Mouse (Mus musculus) adrenal gland, adult 18-20 months (tissue): ENCODE results near the gene Gm28043. TPM values are rescaled to one million over a fixed set of nuclear protein-coding genes. Genes with fewer than 3 reads are reported as not detected.

ENCODE experiments used
- DNase-seq, 2 experiments: peaks; one replicate each; pipeline ENCODE4 v3.0.0; 2021 to 2022; ENCODE audit warnings: low spot score in 2 of 2
- microRNA-seq, 2 experiments: library from miRNA; unstranded; fragments of <30 nt; microRNA quantifications; one replicate each; pipeline ENCODE4 v1.2.0; 2021; ENCODE audit warnings: borderline number of aligned reads in 2 of 2
- total RNA-seq, 2 experiments: library from RNA; stranded (reverse); gene quantifications; 1 replicate in 1 of 2; 2 replicates in 1 of 2; pipeline ENCODE4 v1.2.3; 2021

Gm28043 gene
- total RNA-seq, 2 experiments from 2014 or later = 2.3 to 3.0 TPM

DNA sequence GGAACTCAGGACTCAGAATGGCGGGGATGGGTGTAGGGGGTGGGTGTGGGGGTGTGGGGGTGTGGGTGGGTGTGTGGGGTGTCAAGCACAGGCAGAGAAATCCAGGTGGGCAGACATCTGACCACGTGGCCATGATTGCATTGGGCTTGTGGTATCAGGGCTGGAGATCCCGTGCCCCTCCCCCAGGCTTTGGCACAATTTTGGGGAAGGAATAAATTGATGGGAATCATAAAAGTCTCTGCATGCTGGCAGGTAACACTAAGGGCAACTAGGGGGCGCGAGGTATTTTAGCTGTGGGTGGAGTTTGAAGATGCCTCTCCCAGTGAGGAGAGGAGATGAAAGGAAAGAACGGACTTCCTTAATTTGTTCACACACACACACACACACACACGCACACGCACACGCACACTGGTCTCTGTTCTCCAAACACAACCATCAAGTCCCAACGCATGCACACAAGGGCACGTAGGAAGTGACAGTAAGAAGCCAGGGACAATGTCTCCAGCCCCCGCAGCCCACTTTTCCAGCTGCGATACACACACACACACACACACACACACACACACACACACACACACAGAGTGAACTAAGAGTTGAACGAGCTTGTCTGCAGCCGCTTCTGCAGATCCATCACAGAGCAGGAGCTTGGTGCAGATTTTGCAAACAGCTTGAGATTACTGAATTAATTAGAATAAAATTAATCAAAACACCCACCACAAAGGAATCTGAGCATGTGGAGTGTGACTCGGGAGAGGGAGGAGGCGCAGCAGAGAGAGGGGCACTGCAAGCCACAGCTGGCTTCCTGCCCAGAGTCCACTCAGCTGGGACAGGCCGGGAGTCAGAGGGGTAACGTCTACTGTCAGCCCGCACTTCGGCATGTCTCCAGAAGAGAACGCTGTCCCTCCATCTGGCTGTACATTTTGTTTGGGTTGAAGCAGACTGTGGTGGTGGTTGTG lies 123.5 kb downstream of the Gm28043 start:
- no peak for DNase-seq

DNA sequence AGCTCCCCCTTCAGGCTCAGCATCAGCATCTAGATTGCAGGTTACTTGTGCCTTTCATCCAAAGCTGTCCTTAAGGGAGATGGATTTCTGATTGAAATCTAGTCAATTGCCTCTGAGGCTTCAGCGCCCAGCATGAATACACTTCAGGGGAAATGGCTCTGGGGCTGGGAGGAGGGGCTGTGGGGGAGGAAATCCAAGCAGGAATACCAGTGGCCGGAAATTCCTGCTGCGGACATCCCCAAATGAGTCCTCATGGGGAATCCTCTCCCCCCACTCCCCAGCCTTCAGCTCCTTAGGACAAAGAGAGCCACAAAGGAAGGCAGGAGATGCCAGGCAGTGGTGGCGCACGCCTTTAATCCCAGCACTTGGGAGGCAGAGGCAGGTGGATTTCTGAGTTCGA lies 132.8 kb downstream of the Gm28043 start:
- no peak for DNase-seq

Small RNA genes lying within 50 kb of the gene (microRNA-seq; reads per million reads assigned to microRNA genes)
- gene Mir7667 = 0 reads per million in 2 experiments

Other genes starting within 250 kb of the Gm28043 start
- 100 to 1,000 TPM; 132 to 171 TPM for gene Pim1, start 124.1 kb upstream of the Gm28043 start, total RNA-seq
- gene Gm17657, start 65.2 kb upstream of the Gm28043 start, total RNA-seq = not detected
- 10 to 100 TPM; 25.4 to 30.2 TPM for gene Tbc1d22b, start 65.1 kb upstream of the Gm28043 start, total RNA-seq
- not detected for gene Tmem217, start 62.5 kb upstream of the Gm28043 start, total RNA-seq
- 10 to 100 TPM; 35.1 to 68.3 TPM for gene Rnf8, start 86 bp upstream of the Gm28043 start, total RNA-seq
- gene Cmtr1, start 45.7 kb downstream of the Gm28043 start, total RNA-seq = 100 to 1,000 TPM in 1 of 2 experiments, 10 to 100 TPM in 1; 76.8 to 116 TPM
- 10 to 100 TPM in 1 of 2 experiments, 1 to 10 TPM in 1; 6.8 to 13.3 TPM for gene Ccdc167, start 102.2 kb downstream of the Gm28043 start, total RNA-seq